Mouse (Mus musculus) hindbrain, embryonic 14.5 days (tissue): ENCODE measurements around the gene Bcas1. TPM values are rescaled to one million over a fixed set of nuclear protein-coding genes. Genes with fewer than 3 reads are reported as not detected.

Experiments used
- ATAC-seq: fragments of 200-750 bp; cut with Nextera tagmentation; 2 replicates; pipeline ENCODE4 v1.8.0; 2017; ENCODE audit warnings: moderate number of reproducible peaks, mild to moderate bottlenecking, moderate TSS enrichment, moderate library complexity; ENCODE audit not compliant: low FRiP score
- DNase-seq: peaks from one replicate; pipeline ENCODE4 v3.0.0-alpha.2; 2015; ENCODE audit warnings: low spot score
- H3K27ac ChIP-seq: fragments of 300-500 bp; sonication (generic); 2 replicates; pipeline ENCODE4 v1.5.1; 2014; ENCODE audit warnings: mild to moderate bottlenecking, moderate library complexity
- H3K27me3 ChIP-seq: fragments of 300-500 bp; sonication (generic); 2 replicates; pipeline ENCODE4 v1.6.1; 2014; ENCODE audit warnings: mild to moderate bottlenecking, low read length, mixed read lengths; ENCODE audit not compliant: control insufficient read depth, insufficient read depth
- H3K36me3 ChIP-seq: fragments of 300-500 bp; sonication (generic); replicated peaks from 2 replicates; pipeline ENCODE4 v1.6.1; 2014; ENCODE audit not compliant: control insufficient read depth, insufficient read depth
- H3K4me1 ChIP-seq: fragments of 300-500 bp; sonication (generic); replicated peaks from 2 replicates; pipeline ENCODE4 v1.6.1; 2014; ENCODE audit warnings: antibody characterized with exemption, low read length, mixed read lengths; ENCODE audit not compliant: control insufficient read depth, insufficient read depth
- H3K4me2 ChIP-seq: fragments of 300-500 bp; sonication (generic); replicated peaks from 2 replicates; pipeline ENCODE4 v1.6.1; 2014; ENCODE audit warnings: mild to moderate bottlenecking, moderate library complexity
- H3K4me3 ChIP-seq: fragments of 300-500 bp; sonication (generic); replicated peaks from 2 replicates; pipeline ENCODE4 v1.5.1; 2014; ENCODE audit warnings: mild to moderate bottlenecking, low read length
- H3K9ac ChIP-seq: fragments of 300-500 bp; sonication (generic); 2 replicates; pipeline ENCODE4 v1.6.1; 2014
- H3K9me3 ChIP-seq: fragments of 300-500 bp; sonication (generic); 2 replicates; pipeline ENCODE4 v1.6.1; 2016; ENCODE audit warnings: low read length; ENCODE audit not compliant: control insufficient read depth
- WGBS: fragments of 180-500 bp; shearing (Covaris S2); extraction: QIAGEN DNeasy Blood & Tissue Kit; methylation state at CpG from one replicate; pipeline ENCODE4 v1.1.7; 2014; 5-methylcytosine and 5-hydroxymethylcytosine counted together
- polyA plus RNA-seq: library from polyadenylated mRNA; unstranded; fragments of >200 nt; fragmentation: Nextera tagmentation; extraction: Ambion mirVana; gene quantifications from 2 replicates; pipeline ENCODE4 v1.2.1, GENCODE M21; 2014

The Bcas1 gene
- 15.4 and 16.9 TPM in 2 replicates for polyA plus RNA-seq

- WGBS = 79% methylated on average over 8 of the region's 8 CpGs
- no peak within 1 kb of the TSS for H3K4me3 ChIP-seq
- H3K4me1 ChIP-seq = no peaks in the 10 kb centered on the region
- no peak for DNase-seq
- H3K9me3 ChIP-seq = no peaks in the 10 kb centered on the region
- no peak within 1 kb of the TSS for H3K4me2 ChIP-seq
- H3K27me3 ChIP-seq = no peaks in the 10 kb centered on the region
- H3K27ac ChIP-seq = no peak within 1 kb of the TSS
- no peak for ATAC-seq
- no peaks in the 10 kb centered on the region for H3K36me3 ChIP-seq
- no peak within 1 kb of the TSS for H3K9ac ChIP-seq
Observed at GRCm38 (mm10) chr2:170427704-170428103, at the start of gene Bcas1. Gene Bcas1, minus strand, starts transcription at chr2:170427845.

- DNase-seq = no peak
- Histone ChIP-seq H3K36me3 (no peaks in the 10 kb centered on the region), H3K4me1 (no peaks in the 10 kb centered on the region), H3K4me2 (no peak overlapping the region), H3K27me3 (no peaks in the 10 kb centered on the region), H3K9me3 (no peaks in the 10 kb centered on the region), H3K4me3 (no peak overlapping the region), H3K9ac (no peak overlapping the region), H3K27ac (no peak overlapping the region)
- 86% methylated on average over 8 of the region's 8 CpGs for WGBS
- no peak for ATAC-seq
Observed at GRCm38 (mm10) chr2:170476643-170477042, 49.0 kb upstream of the Bcas1 start.

GRCm38 (mm10) chr2:170476215-170476614, 48.6 kb upstream of the Bcas1 start:
- Histone ChIP-seq H3K36me3 (no peaks in the 10 kb centered on the region), H3K27ac (no peak overlapping the region), H3K4me1 (no peaks in the 10 kb centered on the region), H3K27me3 (no peaks in the 10 kb centered on the region), H3K9me3 (no peaks in the 10 kb centered on the region), H3K4me3 (no peak overlapping the region), H3K4me2 (no peak overlapping the region), H3K9ac (no peak overlapping the region)
- DNase-seq (no peak), ATAC-seq (no peak)
- 83% methylated on average over 11 of the region's 11 CpGs for WGBS

GRCm38 (mm10) chr2:170475164-170475563, 47.5 kb upstream of the Bcas1 start:
- no peak for ATAC-seq
- 57% methylated on average over 3 of the region's 3 CpGs for WGBS

GRCm38 (mm10) chr2:170474125-170474524, 46.5 kb upstream of the Bcas1 start:
- ATAC-seq (no peak), DNase-seq (no peak)
- Histone ChIP-seq H3K9me3 (no peaks in the 10 kb centered on the region), H3K4me3 (no peak overlapping the region), H3K4me1 (peaks cover 4% of the 10 kb centered on the region; the same call in 1 of the 2 replicates), H3K27me3 (no peaks in the 10 kb centered on the region), H3K27ac (no peak overlapping the region), H3K9ac (no peak overlapping the region), H3K36me3 (no peaks in the 10 kb centered on the region), H3K4me2 (no peak overlapping the region)
- WGBS = 96% methylated on average over 5 of the region's 5 CpGs

More at GRCm38 (mm10) chr2:170475164-170475563, 47.5 kb upstream of the Bcas1 start:
- Histone ChIP-seq H3K27me3 (no peaks in the 10 kb centered on the region), H3K27ac (no peak overlapping the region), H3K36me3 (no peaks in the 10 kb centered on the region), H3K4me3 (no peak overlapping the region), H3K9ac (no peak overlapping the region), H3K9me3 (no peaks in the 10 kb centered on the region), H3K4me1 (no peaks in the 10 kb centered on the region), H3K4me2 (no peak overlapping the region)
- no peak for DNase-seq

GRCm38 (mm10) chr2:170470591-170470990, 42.9 kb upstream of the Bcas1 start:
- no peaks in the 10 kb centered on the region for H3K9me3 ChIP-seq
- ATAC-seq = no peak
- no peak overlapping the region for H3K4me3 ChIP-seq
- no peak for DNase-seq
- H3K27ac ChIP-seq = no peak overlapping the region
- 73% methylated on average over 5 of the region's 5 CpGs for WGBS
- H3K27me3 ChIP-seq = no peaks in the 10 kb centered on the region
- no peak overlapping the region for H3K4me2 ChIP-seq
- no peak overlapping the region for H3K9ac ChIP-seq
- H3K36me3 ChIP-seq = no peaks in the 10 kb centered on the region
- peaks cover 4% of the 10 kb centered on the region; the same call in 1 of the 2 replicates for H3K4me1 ChIP-seq

- Histone ChIP-seq H3K4me3 (no peak overlapping the region), H3K9me3 (no peaks in the 10 kb centered on the region), H3K4me1 (peaks cover 4% of the 10 kb centered on the region; the same call in 1 of the 2 replicates), H3K36me3 (no peaks in the 10 kb centered on the region), H3K27ac (no peak overlapping the region), H3K4me2 (peak overlapping the region; percentile 25; the same call in 1 of the 2 replicates), H3K27me3 (no peaks in the 10 kb centered on the region), H3K9ac (no peak overlapping the region)
- DNase-seq (no peak), ATAC-seq (no peak)
- WGBS = 13% methylated on average over 10 of the region's 10 CpGs
Observed at GRCm38 (mm10) chr2:170469616-170470308, 42.1 kb upstream of the Bcas1 start.

- Histone ChIP-seq H3K4me2 (no peak overlapping the region), H3K4me1 (peaks cover 4% of the 10 kb centered on the region; the same call in 1 of the 2 replicates), H3K9ac (no peak overlapping the region), H3K27ac (no peak overlapping the region), H3K4me3 (no peak overlapping the region), H3K9me3 (no peaks in the 10 kb centered on the region), H3K27me3 (no peaks in the 10 kb centered on the region), H3K36me3 (no peaks in the 10 kb centered on the region)
- DNase-seq (no peak), ATAC-seq (no peak)
Observed at GRCm38 (mm10) chr2:170468009-170468408, 40.4 kb upstream of the Bcas1 start.

- Histone ChIP-seq H3K4me1 (peaks cover 4% of the 10 kb centered on the region; the same call in 1 of the 2 replicates), H3K27ac (no peak overlapping the region), H3K27me3 (no peaks in the 10 kb centered on the region), H3K9ac (no peak overlapping the region), H3K4me3 (no peak overlapping the region), H3K9me3 (no peaks in the 10 kb centered on the region), H3K36me3 (no peaks in the 10 kb centered on the region), H3K4me2 (no peak overlapping the region)
- no peak for ATAC-seq
- 41% methylated on average over 4 of the region's 4 CpGs for WGBS
- DNase-seq = no peak
Observed at GRCm38 (mm10) chr2:170464817-170465216, 37.2 kb upstream of the Bcas1 start.
